Mouse (Mus musculus) effector memory CD4-positive, alpha-beta T cell, adult 5 months (primary cell): Measurements from ENCODE around the gene Ipo4. TPM values are rescaled to one million over a fixed set of nuclear protein-coding genes. Genes with fewer than 3 reads are reported as not detected.

Source experiments
- polyA plus RNA-seq: library from polyadenylated mRNA; unstranded; fragments of 100-300 nt; shearing (Covaris generic); gene quantifications from one replicate; pipeline ENCODE4 v1.2.1, GENCODE M21; 2017

Ipo4 gene
- polyA plus RNA-seq, 1 experiment from 2014 or later, result 64.4 TPM

Other genes with a start within 250 kb of the Ipo4 start
- gene Dhrs4, start 157.2 kb downstream of the Ipo4 start, polyA plus RNA-seq, result 25.1 TPM
- not detected for gene Carmil3, start 145.3 kb downstream of the Ipo4 start, polyA plus RNA-seq
- not detected for gene Cpne6, start 125.5 kb downstream of the Ipo4 start, polyA plus RNA-seq
- not detected for gene Nrl, start 111.0 kb downstream of the Ipo4 start, polyA plus RNA-seq
- gene Pck2, start 95.7 kb downstream of the Ipo4 start, polyA plus RNA-seq, result 14.1 TPM
- 104 TPM for gene Dcaf11, start 76.0 kb downstream of the Ipo4 start, polyA plus RNA-seq
- gene A730061H03Rik, start 75.6 kb downstream of the Ipo4 start, polyA plus RNA-seq, result 4.2 TPM
- gene Fitm1, start 60.3 kb downstream of the Ipo4 start, polyA plus RNA-seq, result not detected
- 723 TPM for gene Psme1, start 57.8 kb downstream of the Ipo4 start, polyA plus RNA-seq
- gene Emc9, start 50.7 kb downstream of the Ipo4 start, polyA plus RNA-seq, result 16.6 TPM
- gene Psme2, start 44.8 kb downstream of the Ipo4 start, polyA plus RNA-seq, result 460 TPM
- gene Rnf31, start 44.2 kb downstream of the Ipo4 start, polyA plus RNA-seq, result 41.5 TPM
- gene Irf9, start 32.4 kb downstream of the Ipo4 start, polyA plus RNA-seq, result 60.1 TPM
- gene Rec8, start 17.9 kb downstream of the Ipo4 start, polyA plus RNA-seq, result 0.65 TPM
- gene Gm49378, start 1.9 kb upstream of the Ipo4 start, polyA plus RNA-seq, result not detected
- gene Tm9sf1, start 7.8 kb upstream of the Ipo4 start, polyA plus RNA-seq, result 65.5 TPM
- 0.59 TPM for gene Tssk4, start 14.2 kb upstream of the Ipo4 start, polyA plus RNA-seq
- gene Mdp1, start 24.6 kb upstream of the Ipo4 start, polyA plus RNA-seq, result 52.4 TPM
- 32.1 TPM for gene Gmpr2, start 36.0 kb upstream of the Ipo4 start, polyA plus RNA-seq
- gene Nedd8, start 36.2 kb upstream of the Ipo4 start, polyA plus RNA-seq, result 214 TPM
- 351 TPM for gene Tinf2, start 45.9 kb upstream of the Ipo4 start, polyA plus RNA-seq
- not detected for gene Tgm1, start 78.0 kb upstream of the Ipo4 start, polyA plus RNA-seq
- gene Rabggta, start 86.3 kb upstream of the Ipo4 start, polyA plus RNA-seq, result 89.4 TPM
- gene Dhrs1, start 109.7 kb upstream of the Ipo4 start, polyA plus RNA-seq, result 22.6 TPM
- gene Nop9, start 109.7 kb upstream of the Ipo4 start, polyA plus RNA-seq, result 51.0 TPM
- not detected for gene Cideb, start 122.5 kb upstream of the Ipo4 start, polyA plus RNA-seq
- gene Ltb4r2, start 125.5 kb upstream of the Ipo4 start, polyA plus RNA-seq, result 0.14 TPM
- 0.27 TPM for gene Ltb4r1, start 130.0 kb upstream of the Ipo4 start, polyA plus RNA-seq
- not detected for gene Adcy4, start 148.1 kb upstream of the Ipo4 start, polyA plus RNA-seq
- gene Ripk3, start 152.9 kb upstream of the Ipo4 start, polyA plus RNA-seq, result 60.3 TPM
- gene Nfatc4, start 187.2 kb upstream of the Ipo4 start, polyA plus RNA-seq, result not detected
- not detected for gene Nynrin, start 218.1 kb upstream of the Ipo4 start, polyA plus RNA-seq
- gene Cbln3, start 248.4 kb upstream of the Ipo4 start, polyA plus RNA-seq, result 0.10 TPM
- gene Khnyn, start 249.0 kb upstream of the Ipo4 start, polyA plus RNA-seq, result 89.2 TPM